Mouse (Mus musculus): Measurements from ENCODE around the gene AI593442. TPM values are rescaled to one million over a fixed set of nuclear protein-coding genes. Genes with fewer than 3 reads are reported as not detected.

The AI593442 gene
- polyA plus RNA-seq, 1 experiment from 2014 or later, result 26.1 TPM

- ATAC-seq (replicated peaks), result no peak
- Histone ChIP-seq H3K9ac (replicated peaks) (no peak overlapping the region), H3K27me3 (no peaks in the 10 kb centered on the region), H3K4me3 (no peak overlapping the region), H3K9me3 (no peaks in the 10 kb centered on the region), H3K4me1 (no peaks in the 10 kb centered on the region), H3K36me3 (no peaks in the 10 kb centered on the region), H3K4me2 (replicated peaks) (no peak overlapping the region), H3K27ac (replicated peaks) (no peak overlapping the region)
- WGBS, result 75% methylated on average over 4 of the region's 4 CpGs
Measured at GRCm38 (mm10) chr9:52644626-52645025, 35.0 kb downstream of the AI593442 start.

DNA sequence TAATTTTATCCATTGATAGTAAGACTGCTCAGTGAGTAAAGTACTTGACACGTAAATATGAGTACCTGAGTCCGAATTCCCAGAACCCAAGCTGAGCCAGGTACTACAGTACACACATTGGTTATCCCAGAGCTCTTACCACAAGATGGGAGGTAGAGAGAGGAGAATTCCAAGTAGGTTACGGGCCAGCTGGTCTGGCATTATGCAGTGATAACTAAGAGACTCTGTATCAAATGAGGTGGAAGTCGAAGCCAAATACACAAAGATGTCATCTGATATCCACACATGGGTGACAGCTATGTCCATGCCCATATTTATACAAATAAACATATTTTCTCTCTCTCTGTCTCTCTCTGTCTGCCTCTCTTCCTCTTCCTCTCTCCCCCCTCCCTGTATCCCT is 35.4 kb downstream of the AI593442 start:
- 82% methylated on average over 4 of the region's 4 CpGs for WGBS
- H3K4me1 ChIP-seq, result no peaks in the 10 kb centered on the region
- ATAC-seq (replicated peaks), result no peak
- no peaks in the 10 kb centered on the region for H3K27me3 ChIP-seq
- H3K9ac ChIP-seq (replicated peaks), result no peak overlapping the region
- no peaks in the 10 kb centered on the region for H3K36me3 ChIP-seq
- no peak overlapping the region for H3K4me2 ChIP-seq (replicated peaks)
- H3K27ac ChIP-seq (replicated peaks), result no peak overlapping the region
- H3K9me3 ChIP-seq, result no peaks in the 10 kb centered on the region
- H3K4me3 ChIP-seq, result no peak overlapping the region

GRCm38 (mm10) chr9:52635991-52636390 is 43.6 kb downstream of the AI593442 start:
- no peak overlapping the region for H3K27ac ChIP-seq (replicated peaks)
- H3K4me2 ChIP-seq (replicated peaks), result no peak overlapping the region
- WGBS, result 75% methylated on average over 2 of the region's 2 CpGs
- H3K27me3 ChIP-seq, result no peaks in the 10 kb centered on the region
- no peak overlapping the region for H3K9ac ChIP-seq (replicated peaks)
- no peaks in the 10 kb centered on the region for H3K4me1 ChIP-seq
- H3K4me3 ChIP-seq, result no peak overlapping the region
- no peak for ATAC-seq (replicated peaks)
- no peaks in the 10 kb centered on the region for H3K36me3 ChIP-seq
- no peaks in the 10 kb centered on the region for H3K9me3 ChIP-seq

- Histone ChIP-seq H3K9ac (replicated peaks) (no peak overlapping the region), H3K27me3 (no peaks in the 10 kb centered on the region), H3K9me3 (no peaks in the 10 kb centered on the region), H3K4me3 (no peak overlapping the region), H3K27ac (replicated peaks) (no peak overlapping the region), H3K4me1 (no peaks in the 10 kb centered on the region), H3K36me3 (no peaks in the 10 kb centered on the region), H3K4me2 (replicated peaks) (no peak overlapping the region)
- WGBS, result 77% methylated on average over 4 of the region's 4 CpGs
- no peak for ATAC-seq (replicated peaks)
Measured at GRCm38 (mm10) chr9:52623926-52624325, 55.7 kb downstream of the AI593442 start.
